Mouse (Mus musculus) neural tube, embryonic 12.5 days (tissue): Measurements from ENCODE around the gene Cutal. TPM values are rescaled to one million over a fixed set of nuclear protein-coding genes. Genes with fewer than 3 reads are reported as not detected.
A peak's percentile ranks its signal among the peaks of the same experiment; 100 is the strongest.

Experiments
- ATAC-seq: fragments of 200-750 bp; cut with Nextera tagmentation; 2 replicates; pipeline ENCODE4 v1.8.0; 2017; ENCODE audit warnings: low read depth, mild to moderate bottlenecking, moderate TSS enrichment, moderate library complexity; ENCODE audit not compliant: low FRiP score
- H3K27ac ChIP-seq: fragments of 300-500 bp; sonication (generic); 2 replicates; pipeline ENCODE4 v1.5.1; 2016
- H3K27me3 ChIP-seq: fragments of 300-500 bp; sonication (generic); replicated peaks from 2 replicates; pipeline ENCODE4 v1.6.1; 2016; ENCODE audit warnings: mild to moderate bottlenecking
- H3K36me3 ChIP-seq: fragments of 300-500 bp; sonication (generic); 2 replicates; pipeline ENCODE4 v1.6.1; 2016; ENCODE audit warnings: mild to moderate bottlenecking
- H3K4me1 ChIP-seq: fragments of 300-500 bp; sonication (generic); 2 replicates; pipeline ENCODE4 v1.6.1; 2016
- H3K4me2 ChIP-seq: fragments of 300-500 bp; sonication (generic); replicated peaks from 2 replicates; pipeline ENCODE4 v1.6.1; 2016; ENCODE audit warnings: mild to moderate bottlenecking
- H3K4me3 ChIP-seq: fragments of 300-500 bp; sonication (generic); 2 replicates; pipeline ENCODE4 v1.5.1; 2016
- H3K9ac ChIP-seq: fragments of 300-500 bp; sonication (generic); 2 replicates; pipeline ENCODE4 v1.6.1; 2016; ENCODE audit warnings: mild to moderate bottlenecking
- H3K9me3 ChIP-seq: fragments of 300-500 bp; sonication (generic); 2 replicates; pipeline ENCODE4 v1.6.1; 2016; ENCODE audit warnings: mild to moderate bottlenecking
- WGBS: fragments of 180-500 bp; shearing (Covaris S2); methylation state at CpG from one replicate; pipeline ENCODE4 v1.1.7; 2016; 5-methylcytosine and 5-hydroxymethylcytosine counted together
- polyA plus RNA-seq: library from polyadenylated mRNA; unstranded; fragments of >200 nt; fragmentation: Nextera tagmentation; extraction: Ambion mirVana; gene quantifications from 2 replicates; pipeline ENCODE4 v1.2.1, GENCODE M21; 2016

The Cutal gene
- polyA plus RNA-seq, 1 experiment from 2014 or later = not detected

DNA sequence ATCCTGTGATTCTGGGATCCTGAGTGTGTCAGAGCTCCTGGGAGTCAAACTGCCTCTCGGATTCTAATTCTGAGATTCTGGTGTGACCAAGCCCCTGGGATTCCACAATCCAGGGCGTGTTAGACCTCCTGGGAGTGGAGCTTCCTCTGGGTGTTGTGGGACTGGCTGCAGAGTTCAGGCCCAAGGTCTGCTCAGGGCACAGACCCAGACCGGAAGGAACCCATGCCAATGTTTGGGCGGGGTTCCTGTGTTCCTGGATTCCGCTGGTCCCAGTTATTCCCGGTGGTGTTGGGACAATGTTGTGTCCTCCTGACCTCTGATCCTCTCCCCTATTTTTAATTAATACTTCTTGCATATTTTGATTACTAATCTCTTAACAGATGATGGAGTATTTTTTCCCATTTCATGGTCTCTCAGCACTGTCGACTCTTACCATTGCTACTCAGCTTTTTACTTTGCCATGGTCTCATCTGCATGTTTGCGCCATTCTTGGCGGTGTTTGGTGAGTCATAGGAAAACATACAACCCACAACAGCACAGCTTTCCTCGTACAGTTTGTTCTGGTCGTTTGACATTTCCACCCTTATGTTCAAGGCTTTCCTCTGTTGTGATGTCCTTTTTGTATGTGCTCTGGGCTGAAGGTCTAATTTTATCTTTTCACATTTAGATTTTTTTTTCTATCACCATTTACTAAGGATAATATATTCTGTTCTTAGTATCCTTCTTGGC, 30.8 kb upstream of the Cutal start:
- Histone ChIP-seq H3K4me3 (no peak overlapping the region), H3K36me3 (no peaks in the 10 kb centered on the region), H3K27me3 (no peaks in the 10 kb centered on the region), H3K9ac (no peak overlapping the region), H3K9me3 (no peaks in the 10 kb centered on the region), H3K27ac (no peak overlapping the region), H3K4me1 (no peaks in the 10 kb centered on the region), H3K4me2 (no peak overlapping the region)
- WGBS = 81% methylated on average over 11 of the region's 11 CpGs
- no peak for ATAC-seq

DNA sequence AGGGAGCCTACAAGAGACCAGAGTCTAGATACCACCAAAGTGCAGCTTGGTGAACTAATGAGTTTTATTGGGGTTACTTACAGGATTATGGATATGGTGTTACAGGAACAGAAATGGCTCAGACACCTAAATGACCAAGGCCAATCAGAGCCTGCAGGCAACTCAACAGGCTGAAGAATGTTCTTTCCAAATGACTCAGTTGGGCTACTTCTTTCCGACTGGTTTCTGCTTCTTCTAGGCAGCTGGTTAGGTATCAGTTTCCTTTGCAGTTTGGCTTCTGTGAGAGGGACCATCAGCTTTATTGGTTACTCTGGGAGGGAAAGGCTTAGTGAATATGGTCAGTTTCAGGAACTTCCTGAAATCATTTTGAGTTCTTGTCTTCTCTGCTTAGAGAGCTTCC, 26.5 kb upstream of the Cutal start:
- Histone ChIP-seq H3K4me2 (no peak overlapping the region), H3K36me3 (peaks cover 30% of the 10 kb centered on the region), H3K9me3 (no peaks in the 10 kb centered on the region), H3K4me3 (no peak overlapping the region), H3K4me1 (no peaks in the 10 kb centered on the region), H3K27ac (no peak overlapping the region), H3K9ac (no peak overlapping the region), H3K27me3 (no peaks in the 10 kb centered on the region)
- 92% methylated on average over 1 of the region's 1 CpGs for WGBS
- ATAC-seq = no peak

DNA sequence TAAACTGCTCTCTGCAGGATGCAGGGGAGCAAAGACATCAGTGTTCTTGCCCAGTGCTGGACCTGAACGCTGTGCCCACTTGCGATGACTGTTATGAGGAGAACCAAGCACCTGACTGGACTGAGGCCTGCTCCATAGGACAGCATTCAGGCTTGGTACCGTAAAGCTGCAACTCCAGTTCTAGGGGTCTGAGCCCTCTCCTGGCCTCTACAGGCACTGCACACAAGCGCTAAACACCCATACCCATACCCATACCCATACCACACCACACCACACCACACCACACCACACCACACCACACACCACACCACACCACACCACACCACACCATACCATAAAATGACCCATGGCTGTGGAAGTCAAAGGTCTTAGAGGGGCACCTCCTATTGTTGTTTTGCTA, 18.9 kb upstream of the Cutal start:
- 92% methylated on average over 4 of the region's 4 CpGs for WGBS
- no peak for ATAC-seq
- no peak overlapping the region for H3K27ac ChIP-seq
- H3K4me3 ChIP-seq = no peak overlapping the region
- no peak overlapping the region for H3K4me2 ChIP-seq
- no peak overlapping the region for H3K9ac ChIP-seq
- peaks cover 90% of the 10 kb centered on the region for H3K36me3 ChIP-seq
- H3K27me3 ChIP-seq = no peaks in the 10 kb centered on the region
- H3K4me1 ChIP-seq = no peaks in the 10 kb centered on the region
- H3K9me3 ChIP-seq = no peaks in the 10 kb centered on the region

DNA sequence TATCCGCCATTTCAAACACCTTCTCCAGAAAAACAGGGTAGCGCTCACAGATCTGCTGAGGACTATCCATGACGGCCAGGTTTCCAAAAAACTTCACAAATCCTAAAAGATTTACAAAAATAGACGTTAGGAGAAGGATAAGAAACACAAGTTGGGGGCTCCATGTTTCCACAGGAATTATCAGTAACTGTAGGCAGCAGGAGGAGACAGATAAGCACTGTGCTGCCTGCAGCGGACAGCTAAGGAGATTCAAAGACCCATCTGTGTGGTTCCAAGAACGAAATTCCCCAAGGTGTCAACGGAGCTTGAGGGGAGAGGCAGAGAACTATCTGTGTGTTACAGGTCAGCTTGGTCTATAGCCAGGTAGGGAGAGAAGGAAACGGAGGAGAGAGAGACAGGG, 16.5 kb upstream of the Cutal start:
- Histone ChIP-seq H3K36me3 (peaks cover 82% of the 10 kb centered on the region), H3K9ac (no peak overlapping the region), H3K9me3 (no peaks in the 10 kb centered on the region), H3K27me3 (no peaks in the 10 kb centered on the region), H3K4me1 (no peaks in the 10 kb centered on the region), H3K4me2 (no peak overlapping the region), H3K4me3 (no peak overlapping the region), H3K27ac (no peak overlapping the region)
- no peak for ATAC-seq
- 94% methylated on average over 8 of the region's 8 CpGs for WGBS

DNA sequence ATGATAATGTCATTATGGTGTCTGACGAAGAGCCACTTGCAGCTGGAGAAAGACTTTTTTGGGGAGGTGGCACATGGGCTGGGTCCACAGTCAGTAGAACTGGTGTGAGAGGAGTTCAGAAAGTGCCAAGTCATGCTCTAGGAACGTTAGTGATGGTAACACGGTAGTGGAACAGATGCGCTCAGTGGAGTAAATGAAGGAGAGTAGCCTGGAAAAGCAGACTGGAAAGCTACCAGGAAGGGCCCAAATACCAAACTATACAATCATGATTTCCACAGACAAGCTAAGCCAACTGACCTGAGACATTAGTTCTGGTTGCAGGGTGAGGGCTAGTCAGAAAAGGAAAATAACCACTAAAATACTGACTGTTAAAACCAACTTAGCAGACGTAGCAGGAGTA, 4.5 kb upstream of the Cutal start:
- no peak overlapping the region for H3K27ac ChIP-seq
- H3K9me3 ChIP-seq = no peaks in the 10 kb centered on the region
- peak overlapping the region; percentile 33 for H3K9ac ChIP-seq
- H3K27me3 ChIP-seq = peaks cover 17% of the 10 kb centered on the region
- H3K4me3 ChIP-seq = peak overlapping the region; percentile 27
- ATAC-seq = no peak
- WGBS = 42% methylated on average over 5 of the region's 5 CpGs
- H3K36me3 ChIP-seq = peaks cover 12% of the 10 kb centered on the region
- peak overlapping the region; percentile 64 for H3K4me2 ChIP-seq
- peaks cover 26% of the 10 kb centered on the region for H3K4me1 ChIP-seq

DNA sequence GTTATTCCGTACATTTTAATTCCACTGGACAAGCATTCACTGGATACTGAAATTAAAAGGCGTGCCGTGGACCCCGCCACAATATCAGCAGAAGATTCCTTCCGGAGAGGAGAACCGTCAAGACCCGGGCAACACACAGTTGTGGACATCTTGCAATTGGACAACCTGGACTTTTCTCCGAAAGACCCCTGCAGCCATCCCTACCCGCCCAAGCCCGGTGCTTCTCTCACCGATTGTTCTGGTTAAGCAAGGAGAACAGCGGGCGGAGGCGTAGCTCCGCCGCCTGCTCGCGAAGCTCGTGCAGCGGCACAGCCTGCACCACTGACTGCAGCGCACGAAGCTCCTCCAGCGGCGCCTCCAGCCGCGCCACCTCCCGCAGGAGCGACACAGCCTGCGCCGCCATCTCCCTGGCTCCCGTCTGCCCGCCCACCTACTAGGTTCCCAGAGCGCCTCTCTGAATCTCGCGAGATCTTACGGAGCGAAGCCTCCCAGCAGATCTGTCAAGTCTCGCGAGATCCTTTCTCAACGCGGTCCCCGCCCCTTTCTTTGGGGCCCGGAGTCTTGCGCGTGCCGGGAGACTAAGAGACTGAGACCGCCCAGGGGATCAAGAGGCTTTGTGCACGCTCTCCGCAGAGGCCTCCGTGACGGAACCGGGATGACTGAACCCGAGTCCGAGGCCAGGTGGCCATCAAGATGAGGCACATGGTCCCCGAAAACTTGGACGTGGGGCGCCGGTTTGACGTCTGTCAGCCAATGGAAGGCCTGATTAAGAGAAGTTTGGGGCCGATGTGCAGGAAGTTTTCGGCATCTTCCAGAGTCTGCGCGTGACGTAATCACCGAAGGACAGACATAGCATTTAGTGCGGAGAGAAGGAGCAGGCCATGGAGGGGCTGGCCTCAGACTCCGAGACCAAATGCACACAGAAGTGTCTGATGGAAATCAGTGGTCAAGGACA, 3.4 kb upstream of the Cutal start:
- peak; percentile 98 for ATAC-seq
- peaks cover 19% of the 10 kb centered on the region for H3K27me3 ChIP-seq
- H3K4me3 ChIP-seq = peak overlapping the region; percentile 87
- H3K9ac ChIP-seq = peak overlapping the region; percentile 89
- H3K36me3 ChIP-seq = peaks cover 1% of the 10 kb centered on the region
- peaks cover 26% of the 10 kb centered on the region for H3K4me1 ChIP-seq
- H3K9me3 ChIP-seq = no peaks in the 10 kb centered on the region
- under 1% methylated on average over 67 of the region's 67 CpGs for whole genome bisulfite sequencing
- H3K4me2 ChIP-seq = peak overlapping the region; percentile 64
- H3K27ac ChIP-seq = peak overlapping the region; percentile 84; the same call in 1 of the 2 replicates

DNA sequence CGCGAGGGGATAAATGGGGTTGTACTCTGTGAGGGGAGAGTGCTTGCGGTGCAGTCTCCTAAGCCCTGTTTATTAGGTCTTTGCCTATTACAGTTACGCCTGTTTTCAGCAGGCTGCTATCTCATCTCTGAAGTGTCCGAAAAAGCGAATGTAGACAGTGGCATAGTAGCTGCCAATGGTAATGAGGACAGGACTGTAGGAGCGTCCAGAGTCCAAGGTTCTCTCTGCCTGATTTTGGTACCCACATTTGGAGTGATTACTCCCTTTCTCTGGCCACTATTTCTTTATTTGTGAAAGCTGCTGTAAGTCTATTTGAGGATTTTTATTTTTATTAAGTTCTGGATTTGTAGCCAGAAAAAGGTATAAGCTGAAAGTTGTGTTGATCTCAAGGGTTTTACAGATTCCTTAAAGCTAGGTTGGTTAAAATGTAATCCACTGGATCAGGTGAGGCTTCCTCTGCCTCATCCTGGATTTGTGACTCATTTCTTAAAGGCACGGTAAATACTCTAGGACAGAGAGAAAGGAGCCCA, 685 bp downstream of the Cutal start, which contains the start of gene Psmd5:
TSS of gene Psmd5 (minus strand) at position 153 of the 530 bp plus-strand sequence.
- H3K9me3 ChIP-seq = no peaks in the 10 kb centered on the region
- 16% methylated on average over 8 of the region's 8 CpGs for WGBS
- no peak within 1 kb of the TSS for H3K27ac ChIP-seq
- peaks cover 10% of the 10 kb centered on the region for H3K4me1 ChIP-seq
- no peaks in the 10 kb centered on the region for H3K36me3 ChIP-seq
- H3K4me3 ChIP-seq = no peak within 1 kb of the TSS
- 0 out of 2 replicates have a peak within 1 kb of the TSS, but pooled peaks have one; percentile 5 for H3K9ac ChIP-seq
- peak within 1 kb of the TSS; percentile 32 for H3K4me2 ChIP-seq
- peaks cover 21% of the 10 kb centered on the region for H3K27me3 ChIP-seq
- ATAC-seq = no peak

DNA sequence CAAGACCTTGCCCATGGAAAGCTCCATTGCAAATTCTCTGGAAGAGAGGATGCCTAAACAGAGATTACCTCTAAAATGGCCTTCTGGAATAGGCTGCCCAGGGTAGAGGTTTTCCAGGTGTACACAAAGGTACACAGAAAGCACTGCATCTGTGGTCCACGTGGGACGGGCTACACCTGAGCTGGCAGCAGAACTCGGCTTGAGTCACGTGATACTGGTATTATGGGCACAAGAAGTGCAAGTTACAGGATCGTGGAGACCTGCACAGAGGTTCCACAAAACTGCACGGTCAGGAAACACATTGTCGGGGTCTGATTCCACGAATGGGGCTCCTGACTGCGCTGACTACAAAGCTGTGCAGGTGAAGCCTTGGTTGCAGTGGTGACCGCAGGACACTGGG, 5.9 kb downstream of the Cutal start:
- Histone ChIP-seq H3K36me3 (no peaks in the 10 kb centered on the region), H3K9me3 (no peaks in the 10 kb centered on the region), H3K4me3 (no peak overlapping the region), H3K27me3 (0 out of 2 replicates have a peak, but pooled peaks cover 8% of the 10 kb centered on the region), H3K27ac (no peak overlapping the region), H3K9ac (no peak overlapping the region), H3K4me1 (no peaks in the 10 kb centered on the region), H3K4me2 (no peak overlapping the region)
- WGBS = 90% methylated on average over 10 of the region's 10 CpGs
- no peak for ATAC-seq

DNA sequence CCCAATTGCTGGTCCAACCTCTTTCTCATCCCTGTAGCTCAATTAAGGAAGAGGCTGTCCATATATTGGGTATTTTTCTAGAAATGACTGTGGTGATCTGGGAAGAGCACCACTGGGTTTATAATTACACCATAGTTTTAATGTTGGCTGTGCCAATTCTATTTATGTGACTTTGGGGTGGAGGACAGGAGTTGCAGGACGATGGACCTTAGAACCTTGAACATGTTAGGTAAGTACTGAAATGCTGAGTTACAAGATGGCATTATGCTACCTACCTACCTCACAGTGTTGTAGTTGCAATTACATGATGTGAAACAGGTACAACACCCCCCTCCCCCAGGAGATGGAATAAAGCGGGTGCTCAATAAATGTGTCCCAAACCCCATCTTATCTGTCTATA, 8.6 kb downstream of the Cutal start:
- Histone ChIP-seq H3K4me2 (no peak overlapping the region), H3K4me1 (no peaks in the 10 kb centered on the region), H3K27ac (no peak overlapping the region), H3K9me3 (no peaks in the 10 kb centered on the region), H3K9ac (no peak overlapping the region), H3K4me3 (no peak overlapping the region), H3K36me3 (no peaks in the 10 kb centered on the region), H3K27me3 (0 out of 2 replicates have a peak, but pooled peaks cover 6% of the 10 kb centered on the region)
- WGBS = 89% methylated on average over 2 of the region's 2 CpGs
- no peak for ATAC-seq

DNA sequence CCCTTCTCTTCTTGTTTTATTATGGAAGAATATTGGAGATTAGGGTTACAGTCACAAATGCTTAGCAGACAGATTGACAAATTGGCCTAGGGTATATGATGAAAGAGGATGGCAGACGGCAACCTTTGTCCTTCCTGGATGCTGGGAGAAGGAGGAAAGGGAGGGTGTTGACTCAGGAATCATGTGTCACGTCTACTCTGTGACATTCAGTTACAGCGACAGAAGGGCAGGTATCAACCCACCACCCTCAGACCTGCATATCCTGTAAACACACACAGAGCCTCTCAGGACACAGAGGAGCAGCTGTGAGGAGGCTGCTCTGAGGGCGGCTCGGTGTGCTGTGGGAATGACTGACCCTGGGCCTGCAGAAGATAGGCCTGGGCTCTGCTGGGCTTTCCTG, 9.0 kb downstream of the Cutal start:
- Histone ChIP-seq H3K4me2 (no peak overlapping the region), H3K4me1 (no peaks in the 10 kb centered on the region), H3K27me3 (0 out of 2 replicates have a peak, but pooled peaks cover 6% of the 10 kb centered on the region), H3K27ac (no peak overlapping the region), H3K4me3 (no peak overlapping the region), H3K36me3 (no peaks in the 10 kb centered on the region), H3K9me3 (no peaks in the 10 kb centered on the region), H3K9ac (no peak overlapping the region)
- no peak for ATAC-seq
- WGBS = 70% methylated on average over 5 of the region's 5 CpGs

DNA sequence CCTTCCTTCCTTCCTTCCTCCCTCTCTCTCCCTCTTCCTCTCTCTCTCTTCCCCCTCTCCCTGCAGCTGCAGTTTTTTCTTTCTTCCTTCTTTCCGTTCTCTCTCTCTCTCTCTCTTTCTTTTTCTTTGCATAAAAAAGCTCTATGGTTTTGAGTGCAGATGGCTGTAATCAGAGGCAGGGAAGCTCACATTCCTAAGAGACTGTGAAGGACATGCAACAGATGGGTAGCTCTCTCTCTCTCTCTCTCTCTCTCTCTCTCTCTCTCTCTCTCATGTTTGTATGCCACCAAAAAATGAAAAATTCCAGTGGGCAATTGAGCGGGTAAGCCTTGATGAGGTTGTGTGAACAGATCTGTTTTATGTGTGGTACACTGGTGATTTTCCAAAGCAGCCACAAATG, 10.0 kb downstream of the Cutal start:
- ATAC-seq = no peak
- Histone ChIP-seq H3K4me2 (no peak overlapping the region), H3K9me3 (no peaks in the 10 kb centered on the region), H3K4me3 (no peak overlapping the region), H3K4me1 (no peaks in the 10 kb centered on the region), H3K9ac (no peak overlapping the region), H3K27ac (no peak overlapping the region), H3K36me3 (no peaks in the 10 kb centered on the region), H3K27me3 (0 out of 2 replicates have a peak, but pooled peaks cover 6% of the 10 kb centered on the region)
- WGBS = 73% methylated on average over 2 of the region's 2 CpGs

DNA sequence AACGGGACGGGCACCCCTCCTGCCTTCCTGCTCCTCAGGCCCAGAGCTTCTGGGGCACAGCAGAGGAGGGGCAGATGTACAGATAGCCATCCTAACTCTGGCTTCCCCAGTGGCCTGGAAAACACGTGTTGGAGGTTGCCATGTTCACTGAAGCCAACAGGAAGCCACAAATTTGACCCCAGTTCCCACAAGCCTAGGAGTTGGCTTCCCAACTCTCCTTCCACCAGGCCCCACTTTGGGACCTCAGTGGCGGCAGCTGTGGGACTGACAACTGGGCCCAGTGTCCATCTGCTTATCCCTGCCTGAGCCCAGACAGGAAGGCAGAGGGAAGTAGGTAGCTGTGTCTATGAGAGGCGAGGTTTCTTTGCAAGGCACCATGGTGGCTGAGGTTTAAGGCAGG, 19.8 kb downstream of the Cutal start:
- Histone ChIP-seq H3K4me2 (no peak overlapping the region), H3K27ac (no peak overlapping the region), H3K27me3 (no peaks in the 10 kb centered on the region), H3K36me3 (no peaks in the 10 kb centered on the region), H3K9me3 (no peaks in the 10 kb centered on the region), H3K9ac (no peak overlapping the region), H3K4me1 (no peaks in the 10 kb centered on the region), H3K4me3 (no peak overlapping the region)
- ATAC-seq = no peak
- WGBS = 77% methylated on average over 5 of the region's 5 CpGs
